Mouse (Mus musculus): Measurements from ENCODE around the gene Cenpo. TPM values are rescaled to one million over a fixed set of nuclear protein-coding genes. Genes with fewer than 3 reads are reported as not detected.

The Cenpo gene
- total RNA-seq, 2 experiments from 2014 or later: 7.0 to 7.3 TPM

DNA sequence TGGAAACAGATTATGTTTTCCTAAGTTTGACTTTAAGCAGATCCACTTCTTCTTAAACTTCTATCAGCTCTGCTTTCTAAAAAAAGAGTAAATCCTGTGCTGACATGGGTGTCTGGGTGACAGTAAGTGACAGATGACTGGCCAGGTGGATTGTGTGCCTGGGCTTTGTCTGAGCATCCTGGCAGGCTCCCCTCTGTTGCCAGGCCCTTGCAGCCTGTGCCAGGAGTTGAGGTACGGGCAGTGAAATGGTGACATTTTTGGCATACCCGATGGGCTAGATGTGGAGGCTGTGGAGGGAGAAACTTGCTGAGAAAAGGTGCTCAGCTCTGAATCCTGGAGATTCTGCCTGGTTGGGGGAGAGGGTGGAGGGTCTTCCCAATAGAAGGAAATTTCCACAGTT, 76.6 kb downstream of the Cenpo start:
- intact Hi-C loops (cut with DNase I): no loop called here
- no peak for DNase-seq

DNA sequence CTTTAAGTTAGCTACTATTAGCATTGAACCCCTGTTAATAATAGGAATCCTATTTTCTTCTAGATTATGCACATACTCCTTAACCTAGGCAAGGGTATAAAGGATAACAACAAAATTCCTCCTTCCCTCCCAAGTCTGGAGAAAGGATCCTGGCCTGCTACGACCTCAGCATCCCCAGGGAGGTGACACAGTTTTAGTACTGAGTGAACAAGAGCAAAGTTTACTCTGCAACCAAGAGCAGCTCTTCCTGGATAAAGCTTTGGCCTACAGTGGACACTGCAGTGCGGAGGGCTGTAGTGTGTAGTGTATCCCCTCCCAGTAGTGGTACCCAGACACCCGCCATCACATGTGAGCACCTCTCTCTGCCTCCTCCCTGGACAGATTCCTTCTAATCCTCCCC, 82.1 kb downstream of the Cenpo start:
- no peak for DNase-seq
- intact Hi-C loops (cut with DNase I): no loop called here

DNA sequence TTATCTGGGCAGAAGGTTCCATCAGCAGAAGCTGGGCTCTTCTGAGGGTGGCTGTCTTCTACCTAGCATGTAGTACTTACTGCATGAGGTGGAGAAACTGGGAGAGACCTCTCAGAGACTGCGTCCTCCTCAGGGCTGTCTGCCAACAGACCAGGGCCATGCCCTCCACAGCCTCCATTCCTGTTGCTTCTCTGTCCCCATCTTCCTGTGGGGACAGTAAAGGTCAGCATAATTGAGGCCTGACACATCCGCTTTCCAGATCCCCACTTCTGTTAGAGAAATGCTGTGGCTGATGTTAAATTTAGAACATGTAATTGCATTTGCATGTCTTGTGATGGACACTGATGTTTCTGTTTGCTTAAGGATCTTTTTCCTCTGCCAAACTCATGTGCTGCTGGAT, 83.2 kb downstream of the Cenpo start:
- intact Hi-C loops (cut with DNase I): no loop called here

More for the DNA sequence above, 83.2 kb downstream of the Cenpo start:
- no peak for DNase-seq

Other genes with a start within 250 kb of the Cenpo start
- 100 to 1,000 TPM in 1 of 2 experiments, 10 to 100 TPM in 1; 100.0 to 102 TPM for gene Efr3b, start 195.4 kb downstream of the Cenpo start, total RNA-seq (2021)
- gene Dnajc27, start 151.7 kb downstream of the Cenpo start, total RNA-seq (2021): 10 to 100 TPM; 35.3 to 35.9 TPM
- gene Adcy3, start 101.2 kb downstream of the Cenpo start, total RNA-seq (2021): 10 to 100 TPM; 42.4 to 43.0 TPM
- gene Ptrhd1, start 267 bp downstream of the Cenpo start, total RNA-seq (2021): 1 to 10 TPM; 8.3 to 8.5 TPM
- 100 to 1,000 TPM; 102 to 107 TPM for gene Ncoa1, start 242.9 kb upstream of the Cenpo start, total RNA-seq (2021)